Comparison of ENCODE assay signal across 22 mouse cellular contexts in genomic region chr9:14721610-14722009, GRCm38 (mm10). TPM values are rescaled to one million over a fixed set of nuclear protein-coding genes. Genes with fewer than 3 reads are reported as not detected.
"Had no signal": no experiment of that assay in that cellular context is flagged by ENCODE, and none has a peak within 500 bp of the region (broad histone marks: within the 10 kb centered on the region; RNA-seq: fewer than 3 reads in every experiment).

No protein-coding gene starts in this region.

- H3K9ac ChIP-seq: neural tube, embryonic 13.5 days; neural tube, embryonic 15.5 days; stomach, embryonic 15.5 days had no signal

- H3K36me3 ChIP-seq: neural tube, embryonic 13.5 days; neural tube, embryonic 15.5 days; stomach, embryonic 15.5 days had no signal

- H3K27me3 ChIP-seq: neural tube, embryonic 15.5 days; stomach, embryonic 15.5 days had no signal

- DNase-seq: retina, postnatal 1 day; right cerebral cortex, adult 18-20 months; right cerebral cortex, postnatal 14 days; right cerebral cortex, postnatal 25 days; right cerebral cortex, postnatal 4 days; spleen, adult 18-20 months; thymus, adult 18-20 months; thymus, adult 2 months; thymus, postnatal 14 days; thymus, postnatal 25 days; thymus, postnatal 36 days; thymus, postnatal 4 days had no signal

- H3K27ac ChIP-seq: neural tube, embryonic 13.5 days; neural tube, embryonic 15.5 days; stomach, embryonic 15.5 days; stomach, postnatal 0 days had no signal

- H3K4me2 ChIP-seq: neural tube, embryonic 13.5 days; neural tube, embryonic 15.5 days; stomach, embryonic 15.5 days had no signal

- H3K4me3 ChIP-seq: neural tube, embryonic 13.5 days; neural tube, embryonic 15.5 days; stomach, embryonic 15.5 days had no signal

- H3K9me3 ChIP-seq: neural tube, embryonic 13.5 days; neural tube, embryonic 15.5 days; stomach, embryonic 15.5 days had no signal

- H3K4me1 ChIP-seq: neural tube, embryonic 13.5 days; neural tube, embryonic 15.5 days had no signal

RNA-seq across cellular contexts. Expression of gene Piwil4, which starts 18.9 kb away (rescaled TPM):
- total RNA-seq: neutrophil, adult 5-6 weeks had no signal
- polyA plus RNA-seq: neural tube, embryonic 13.5 days had no signal

RNA-seq across cellular contexts. Expression of gene 1700012B09Rik, which starts 49.2 kb away (rescaled TPM):
- total RNA-seq: neutrophil, adult 5-6 weeks had no signal
- polyA plus RNA-seq: neural tube, embryonic 13.5 days; small intestine, adult 2 months; spleen, adult 2 months; stomach, embryonic 14.5 days; stomach, embryonic 15.5 days; stomach, embryonic 16.5 days; stomach, postnatal 0 days; urinary bladder, adult 2 months had no signal
